Mouse (Mus musculus): ENCODE data around the gene Lmo7. TPM values are rescaled to one million over a fixed set of nuclear protein-coding genes. Genes with fewer than 3 reads are reported as not detected.

Gene Lmo7
- total and polyA plus RNA-seq, 2 experiments from 2014 or later, result 13.4 to 26.3 TPM

GRCm38 (mm10) chr14:101872846-101873245, 143.1 kb downstream of the Lmo7 start:
- Histone ChIP-seq H3K9me3 (ENCODE audit: low read length) (no peaks in the 10 kb centered on the region), H3K9ac (no peak overlapping the region), H3K27ac (ENCODE audit: low read depth, low read length) (no peak overlapping the region), H3K4me3 (ENCODE audit: low read depth, low read length) (no peak overlapping the region), H3K36me3 (ENCODE audit: insufficient read depth) (no peaks in the 10 kb centered on the region), H3K4me1 (ENCODE audit: insufficient read depth) (no peaks in the 10 kb centered on the region), H3K4me2 (ENCODE audit: low read depth) (no peak overlapping the region), H3K27me3 (ENCODE audit: insufficient read depth, low read length) (no peaks in the 10 kb centered on the region)
- TF ChIP-seq CTCF (IDR thresholded peaks at IDR 0.05; ENCODE audit: low read depth), result no peak
- DNase-seq, result no peak
- ATAC-seq, result no peak
- WGBS, result 72% methylated on average over 3 of the region's 3 CpGs

DNA sequence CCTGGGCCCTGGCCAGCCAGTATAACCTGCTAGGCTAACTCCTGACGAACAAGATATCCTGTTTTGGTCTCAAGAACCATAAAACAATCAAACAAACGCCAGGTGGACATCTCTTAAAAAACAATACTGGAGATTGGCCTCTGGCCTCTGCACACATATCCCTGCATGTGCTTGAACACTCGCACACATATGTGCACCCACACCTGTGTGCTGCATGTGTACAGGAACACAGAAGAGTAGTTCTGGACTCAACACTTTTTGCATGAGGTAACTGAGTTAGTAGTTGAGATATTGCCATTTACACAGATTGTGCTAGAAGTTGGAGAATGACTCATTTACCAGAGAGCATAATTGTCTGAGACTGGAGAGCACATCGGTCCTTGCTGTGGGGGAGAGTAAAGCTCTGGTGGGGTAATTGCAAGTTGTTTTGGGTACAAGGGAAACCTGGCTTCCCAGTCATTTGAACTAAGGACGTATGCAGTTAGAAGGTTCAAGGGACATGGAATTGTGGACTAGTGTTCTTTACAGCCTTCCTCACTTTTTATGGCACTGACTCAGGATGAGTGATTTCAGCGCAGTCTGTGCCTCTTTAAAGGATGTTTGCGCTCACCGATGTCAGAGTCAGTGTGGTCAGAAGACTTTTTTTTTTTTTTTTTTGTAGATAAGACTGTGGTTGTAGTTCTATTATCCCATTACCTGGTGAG, 148.7 kb downstream of the Lmo7 start:
- no peak overlapping the region for H3K27ac ChIP-seq (ENCODE audit: low read depth, low read length)
- H3K4me3 ChIP-seq (ENCODE audit: low read depth, low read length), result no peak overlapping the region
- H3K4me1 ChIP-seq (ENCODE audit: insufficient read depth), result no peaks in the 10 kb centered on the region
- DNase-seq, result no peak
- H3K9ac ChIP-seq, result no peak overlapping the region
- TF ChIP-seq CTCF (IDR thresholded peaks at IDR 0.05; ENCODE audit: low read depth), result no peak
- no peaks in the 10 kb centered on the region for H3K27me3 ChIP-seq (ENCODE audit: insufficient read depth, low read length)
- ATAC-seq, result no peak
- 81% methylated on average over 8 of the region's 8 CpGs for WGBS
- H3K4me2 ChIP-seq (ENCODE audit: low read depth), result no peak overlapping the region
- H3K9me3 ChIP-seq (ENCODE audit: low read length), result no peaks in the 10 kb centered on the region
- no peaks in the 10 kb centered on the region for H3K36me3 ChIP-seq (ENCODE audit: insufficient read depth)

DNA sequence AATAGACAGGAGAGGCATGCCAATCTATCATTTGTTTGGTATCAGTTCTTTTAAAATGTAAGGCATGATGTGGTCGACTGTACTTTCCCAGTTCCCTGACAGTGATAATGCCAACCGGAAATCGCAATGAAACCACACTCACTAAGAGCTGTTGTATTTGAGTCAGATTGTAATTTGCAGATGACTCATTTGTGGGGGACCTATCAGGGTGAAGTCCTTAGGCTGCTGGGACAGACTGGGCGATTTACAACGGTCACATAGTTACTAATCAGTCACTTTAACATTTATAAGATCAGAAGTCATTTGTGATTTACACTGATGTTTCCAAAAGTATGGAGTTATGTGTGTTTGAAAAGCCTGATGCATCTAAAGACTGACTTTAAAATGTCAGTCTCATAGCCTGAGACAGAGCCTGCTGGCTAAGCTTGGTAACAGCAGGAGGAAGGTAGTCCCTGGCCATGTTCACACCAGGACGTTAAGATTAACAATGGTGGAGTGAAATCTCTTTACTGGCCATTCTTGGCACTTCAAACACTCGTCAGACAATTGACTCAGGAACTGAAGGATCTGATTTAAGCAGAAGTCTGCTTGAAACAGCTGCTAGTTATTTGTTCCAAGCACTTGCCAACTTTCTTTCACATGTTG, 149.4 kb downstream of the Lmo7 start:
- WGBS, result 43% methylated on average over 7 of the region's 7 CpGs
- no peaks in the 10 kb centered on the region for H3K4me1 ChIP-seq (ENCODE audit: insufficient read depth)
- H3K4me3 ChIP-seq (ENCODE audit: low read depth, low read length), result no peak overlapping the region
- H3K36me3 ChIP-seq (ENCODE audit: insufficient read depth), result no peaks in the 10 kb centered on the region
- ATAC-seq (peak; percentile 45), DNase-seq (peak; percentile 28)
- no peaks in the 10 kb centered on the region for H3K27me3 ChIP-seq (ENCODE audit: insufficient read depth, low read length)
- H3K4me2 ChIP-seq (ENCODE audit: low read depth), result no peak overlapping the region
- no peak overlapping the region for H3K9ac ChIP-seq
- no peak overlapping the region for H3K27ac ChIP-seq (ENCODE audit: low read depth, low read length)
- TF ChIP-seq CTCF (IDR thresholded peaks at IDR 0.05; ENCODE audit: low read depth), result no peak
- no peaks in the 10 kb centered on the region for H3K9me3 ChIP-seq (ENCODE audit: low read length)

DNA sequence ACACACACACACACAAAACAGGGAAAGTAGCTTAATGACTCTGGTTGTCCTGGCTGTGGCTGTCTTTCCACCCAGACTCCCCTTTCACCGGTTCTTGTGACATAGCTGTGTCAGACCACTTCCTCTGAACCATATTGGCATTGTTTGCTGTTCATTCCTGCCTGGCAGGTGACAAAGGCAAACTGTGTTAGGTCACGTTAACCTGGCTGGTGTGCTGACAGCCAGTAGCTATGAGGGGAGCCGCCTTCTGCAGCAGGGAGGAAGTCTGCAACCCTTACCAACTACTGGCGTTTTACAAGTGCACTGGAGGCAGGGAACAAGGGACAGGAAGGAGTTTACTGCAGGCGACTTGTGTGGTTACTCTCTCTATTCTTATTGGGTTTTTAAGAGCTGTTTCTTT, 153.2 kb downstream of the Lmo7 start:
- H3K4me2 ChIP-seq (ENCODE audit: low read depth), result no peak overlapping the region
- no peak overlapping the region for H3K9ac ChIP-seq
- no peak overlapping the region for H3K4me3 ChIP-seq (ENCODE audit: low read depth, low read length)
- no peaks in the 10 kb centered on the region for H3K27me3 ChIP-seq (ENCODE audit: insufficient read depth, low read length)
- no peak for TF ChIP-seq CTCF (IDR thresholded peaks at IDR 0.05; ENCODE audit: low read depth)
- DNase-seq (no peak), ATAC-seq (no peak)
- 47% methylated on average over 5 of the region's 5 CpGs for WGBS
- no peaks in the 10 kb centered on the region for H3K4me1 ChIP-seq (ENCODE audit: insufficient read depth)
- no peaks in the 10 kb centered on the region; the same call in 1 of the 2 replicates for H3K36me3 ChIP-seq (ENCODE audit: insufficient read depth)
- H3K27ac ChIP-seq (ENCODE audit: low read depth, low read length), result no peak overlapping the region
- no peaks in the 10 kb centered on the region for H3K9me3 ChIP-seq (ENCODE audit: low read length)

- no peaks in the 10 kb centered on the region; the same call in 1 of the 2 replicates for H3K36me3 ChIP-seq (ENCODE audit: insufficient read depth)
- no peak overlapping the region for H3K4me2 ChIP-seq (ENCODE audit: low read depth)
- 91% methylated on average over 6 of the region's 6 CpGs for WGBS
- DNase-seq, result no peak
- no peak for ATAC-seq
- no peak overlapping the region for H3K9ac ChIP-seq
- H3K4me3 ChIP-seq (ENCODE audit: low read depth, low read length), result no peak overlapping the region
- no peak for TF ChIP-seq CTCF (IDR thresholded peaks at IDR 0.05; ENCODE audit: low read depth)
- no peaks in the 10 kb centered on the region for H3K4me1 ChIP-seq (ENCODE audit: insufficient read depth)
- H3K27me3 ChIP-seq (ENCODE audit: insufficient read depth, low read length), result no peaks in the 10 kb centered on the region
- H3K9me3 ChIP-seq (ENCODE audit: low read length), result no peaks in the 10 kb centered on the region
- H3K27ac ChIP-seq (ENCODE audit: low read depth, low read length), result no peak overlapping the region
Observed at GRCm38 (mm10) chr14:101883787-101884186, 154.0 kb downstream of the Lmo7 start.

- Histone ChIP-seq H3K9ac (no peak overlapping the region), H3K9me3 (ENCODE audit: low read length) (no peaks in the 10 kb centered on the region), H3K36me3 (ENCODE audit: insufficient read depth) (no peaks in the 10 kb centered on the region; the same call in 1 of the 2 replicates), H3K27me3 (ENCODE audit: insufficient read depth, low read length) (no peaks in the 10 kb centered on the region), H3K4me3 (ENCODE audit: low read depth, low read length) (no peak overlapping the region), H3K4me2 (ENCODE audit: low read depth) (no peak overlapping the region), H3K4me1 (ENCODE audit: insufficient read depth) (no peaks in the 10 kb centered on the region), H3K27ac (ENCODE audit: low read depth, low read length) (no peak overlapping the region)
- TF ChIP-seq CTCF (IDR thresholded peaks at IDR 0.05; ENCODE audit: low read depth), result no peak
- no peak for DNase-seq
- 96% methylated on average over 10 of the region's 10 CpGs for WGBS
- ATAC-seq, result no peak
Observed at GRCm38 (mm10) chr14:101886320-101886719, 156.6 kb downstream of the Lmo7 start.

- WGBS, result 90% methylated on average over 10 of the region's 10 CpGs
- no peaks in the 10 kb centered on the region for H3K27me3 ChIP-seq (ENCODE audit: insufficient read depth, low read length)
- H3K27ac ChIP-seq (ENCODE audit: low read depth, low read length), result no peak overlapping the region
- H3K9me3 ChIP-seq (ENCODE audit: low read length), result no peaks in the 10 kb centered on the region
- H3K4me1 ChIP-seq (ENCODE audit: insufficient read depth), result no peaks in the 10 kb centered on the region
- H3K4me3 ChIP-seq (ENCODE audit: low read depth, low read length), result no peak overlapping the region
- no peak for TF ChIP-seq CTCF (IDR thresholded peaks at IDR 0.05; ENCODE audit: low read depth)
- ATAC-seq (no peak), DNase-seq (no peak)
- H3K9ac ChIP-seq, result no peak overlapping the region
- no peak overlapping the region for H3K4me2 ChIP-seq (ENCODE audit: low read depth)
- H3K36me3 ChIP-seq (ENCODE audit: insufficient read depth), result no peaks in the 10 kb centered on the region
Observed at GRCm38 (mm10) chr14:101891903-101892448, 162.2 kb downstream of the Lmo7 start.
